Mouse (Mus musculus) spleen, postnatal 4 days (tissue): ENCODE measurements around the gene Hhipl2.
"Not testable (repeated sequence)": the region's sequence is repeated elsewhere in the genome, so short reads cannot be mapped to it uniquely, and the experiment has no call there.

Experiments
- DNase-seq, 2 experiments: peaks; one replicate each; pipeline ENCODE4 v3.0.0; 2022; ENCODE audit warnings: low spot score in 2 of 2

Gene Hhipl2

GRCm38 (mm10) chr1:183417873-183418272 is at the start of gene Hhipl2:
Gene Hhipl2, plus strand, starts transcription at chr1:183418215.
- DNase-seq, result no peak

GRCm38 (mm10) chr1:183368601-183369400 is 49.2 kb upstream of the Hhipl2 start:
- DNase-seq, result peak in 1 of 2 experiments; percentile 21

GRCm38 (mm10) chr1:183369427-183370014 is 48.5 kb upstream of the Hhipl2 start, which contains the start of gene Mia3:
Gene Mia3, minus strand, starts transcription at chr1:183369553.
- DNase-seq, result peak; percentile 88 to 94

GRCm38 (mm10) chr1:183374728-183375127 is 43.3 kb upstream of the Hhipl2 start:
- DNase-seq, result no peak

- no peak for DNase-seq
These were observed 41.0 kb upstream of the Hhipl2 start for GRCm38 (mm10) chr1:183377045-183377444.

- no peak for DNase-seq
These were observed 39.6 kb upstream of the Hhipl2 start for GRCm38 (mm10) chr1:183378321-183378941.

GRCm38 (mm10) chr1:183379376-183379775 is 38.6 kb upstream of the Hhipl2 start:
- not testable (repeated sequence) for DNase-seq

GRCm38 (mm10) chr1:183381816-183382215 is 36.2 kb upstream of the Hhipl2 start:
- DNase-seq, result no peak

GRCm38 (mm10) chr1:183382621-183383020 is 35.4 kb upstream of the Hhipl2 start:
- DNase-seq, result no peak

- not testable (repeated sequence) for DNase-seq
These were observed 30.6 kb upstream of the Hhipl2 start for GRCm38 (mm10) chr1:183387421-183387820.

- peak; percentile 83 to 91 for DNase-seq
These were observed 29.3 kb upstream of the Hhipl2 start, which contains the start of gene Taf1a for GRCm38 (mm10) chr1:183388426-183389406. Gene Taf1a, plus strand, starts transcription at chr1:183388981.

GRCm38 (mm10) chr1:183403396-183403795 is 14.6 kb upstream of the Hhipl2 start:
- no peak for DNase-seq

- DNase-seq, result no peak
These were observed 3.8 kb upstream of the Hhipl2 start for GRCm38 (mm10) chr1:183414081-183414727.

GRCm38 (mm10) chr1:183419741-183420140 is 1.7 kb downstream of the Hhipl2 start:
- DNase-seq, result no peak

- no peak for DNase-seq
These were observed 2.3 kb downstream of the Hhipl2 start for GRCm38 (mm10) chr1:183420296-183420695.

- no peak for DNase-seq
These were observed 6.1 kb downstream of the Hhipl2 start for GRCm38 (mm10) chr1:183424100-183424499.

GRCm38 (mm10) chr1:183434918-183435317 is 16.9 kb downstream of the Hhipl2 start:
- no peak for DNase-seq

- DNase-seq, result peak; percentile 51 to 85
These were observed 21.0 kb downstream of the Hhipl2 start for GRCm38 (mm10) chr1:183439036-183439435.

- peak; percentile 56 to 81 for DNase-seq
These were observed 24.2 kb downstream of the Hhipl2 start for GRCm38 (mm10) chr1:183442015-183442774.

GRCm38 (mm10) chr1:183453066-183453465 is 35.1 kb downstream of the Hhipl2 start:
- no peak for DNase-seq
